Mouse (Mus musculus) stomach, postnatal 0 days (tissue): ENCODE measurements around the gene 1700028K03Rik.

Experiments used
- CTCF ChIP-seq: IDR thresholded peaks from 2 replicates; pipeline ENCODE4 v1.5.1; 2016; ENCODE audit warnings: antibody characterized with exemption, low read depth, mild to moderate bottlenecking, moderate library complexity
- EP300 ChIP-seq: optimal IDR thresholded peaks from 2 replicates; pipeline ENCODE3; 2016; ENCODE audit warnings: antibody characterized with exemption

DNA sequence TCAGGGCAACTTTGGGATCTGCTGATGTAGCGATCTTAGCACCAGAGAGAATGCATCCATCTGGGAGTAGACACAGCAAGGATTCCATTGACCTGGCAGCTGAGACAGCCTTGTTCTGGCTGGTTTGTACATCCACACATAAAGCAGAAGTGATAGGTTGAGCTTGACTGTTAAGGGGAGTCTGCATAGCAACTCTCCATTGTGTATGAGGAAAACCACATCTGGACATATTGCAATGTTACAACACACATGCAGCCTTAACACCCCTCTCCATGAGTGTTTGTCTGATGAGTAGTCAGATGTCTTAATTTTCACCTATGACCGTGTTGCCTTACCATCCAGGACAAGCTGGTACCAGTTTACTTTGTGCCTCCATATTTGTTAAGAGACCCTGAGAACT, 42.0 kb upstream of the 1700028K03Rik start:
- TF ChIP-seq CTCF: no peak
- TF ChIP-seq EP300: no peak
